Mouse (Mus musculus): ENCODE results near the gene Gm26938.

Gene Gm26938

DNA sequence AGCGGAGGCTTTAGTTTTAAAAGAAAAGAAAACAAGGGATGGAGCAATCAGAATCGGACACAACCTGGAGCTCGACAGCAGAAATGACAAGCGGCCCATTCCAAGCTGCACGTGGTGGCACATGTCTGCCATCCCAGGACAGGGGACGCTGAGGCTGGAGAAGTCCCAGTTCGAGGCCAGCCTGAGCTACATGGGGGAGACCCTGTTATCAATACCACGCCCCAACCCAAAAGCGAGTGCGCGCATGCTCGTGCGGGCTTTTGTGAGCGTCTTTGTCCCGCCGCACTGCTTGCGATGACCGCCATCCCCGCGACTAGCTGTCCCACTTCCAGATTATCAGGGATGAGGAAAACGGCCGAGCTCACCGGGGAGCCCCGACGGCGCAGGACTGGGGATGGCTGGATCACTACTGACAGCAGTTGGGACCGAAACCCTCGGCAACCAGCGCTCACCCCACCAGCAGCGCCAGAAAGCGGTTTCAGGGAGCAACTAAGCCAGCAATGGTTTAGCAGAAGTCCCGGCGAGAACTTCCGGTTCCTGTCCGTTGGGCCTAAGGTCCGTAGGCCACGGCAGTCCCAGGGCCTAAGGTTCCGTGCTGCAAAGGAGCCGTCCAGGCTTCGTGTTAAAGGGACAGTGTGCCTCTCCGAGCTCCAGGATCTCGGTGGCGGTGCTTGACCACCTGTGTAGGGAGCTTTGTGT lies at the start of gene Gm26938, which contains the start of gene Psmg3:
Gm26938 (minus strand) TSS at position 51 of the 699 bp plus-strand sequence.
Psmg3 (minus strand) TSS at position 529 of the 699 bp plus-strand sequence.
- DNase-seq (ENCODE audit: low spot score), result peak; percentile 75

DNA sequence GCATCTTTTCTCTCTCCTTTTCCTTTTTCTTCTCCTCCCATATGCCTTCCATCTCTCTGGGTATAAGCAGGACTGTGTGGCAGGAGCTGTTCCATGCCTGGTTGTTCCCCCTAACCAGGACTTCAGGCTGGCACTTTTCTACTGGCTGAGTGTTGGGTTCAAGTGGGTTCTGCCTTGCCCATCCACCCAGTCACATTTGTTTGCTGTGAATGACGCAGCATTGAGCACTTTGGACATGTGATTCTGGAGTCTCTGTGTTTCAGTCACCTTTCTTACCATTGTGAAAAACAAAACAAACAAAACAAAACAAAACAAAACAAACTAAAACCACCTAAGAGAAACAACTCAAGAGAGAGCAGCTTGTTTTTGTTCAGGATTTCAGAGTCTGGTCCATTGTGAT lies 45.3 kb upstream of the Gm26938 start:
- DNase-seq (ENCODE audit: low spot score), result no peak

DNA sequence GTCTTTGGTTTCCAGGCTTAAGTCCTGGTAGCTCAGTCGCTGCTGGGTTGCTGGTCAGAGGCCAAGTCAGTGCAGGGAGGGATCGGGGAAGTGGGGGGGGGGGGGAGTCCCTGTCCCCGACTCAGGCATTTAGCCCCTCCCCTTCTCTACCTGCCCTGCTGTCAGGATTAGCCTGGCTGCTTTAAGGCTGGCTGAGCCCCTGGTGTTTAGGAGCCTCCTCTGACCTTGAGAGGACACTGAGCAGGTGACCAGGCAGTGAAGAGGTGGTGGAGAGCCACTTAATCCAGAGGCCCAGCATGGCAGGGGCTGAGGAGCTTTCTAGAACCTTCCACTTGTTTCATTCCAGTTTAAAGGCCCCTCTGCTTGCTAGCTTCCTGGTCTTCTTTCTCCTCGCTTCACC lies 44.7 kb upstream of the Gm26938 start:
- DNase-seq (ENCODE audit: low spot score), result no peak

DNA sequence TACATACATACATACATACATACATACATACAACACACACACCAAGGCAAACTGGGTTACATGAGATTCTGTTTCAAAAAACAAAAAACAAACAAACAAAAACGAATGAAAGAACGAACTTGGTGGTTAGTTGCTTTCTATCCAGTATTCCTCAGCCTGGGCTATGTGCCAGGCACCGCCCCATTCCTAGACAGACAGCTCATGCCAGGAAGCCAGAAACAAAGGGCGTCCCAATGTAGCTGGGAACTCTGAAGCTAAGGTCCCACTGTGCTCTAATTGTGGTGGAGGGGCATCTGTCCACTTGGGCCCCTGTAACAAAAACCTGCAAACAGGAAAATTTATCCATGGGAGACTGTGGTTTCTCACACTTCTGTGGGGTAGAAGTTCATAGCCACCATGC lies 36.6 kb upstream of the Gm26938 start:
- peak; percentile 26 for DNase-seq (ENCODE audit: low spot score)

DNA sequence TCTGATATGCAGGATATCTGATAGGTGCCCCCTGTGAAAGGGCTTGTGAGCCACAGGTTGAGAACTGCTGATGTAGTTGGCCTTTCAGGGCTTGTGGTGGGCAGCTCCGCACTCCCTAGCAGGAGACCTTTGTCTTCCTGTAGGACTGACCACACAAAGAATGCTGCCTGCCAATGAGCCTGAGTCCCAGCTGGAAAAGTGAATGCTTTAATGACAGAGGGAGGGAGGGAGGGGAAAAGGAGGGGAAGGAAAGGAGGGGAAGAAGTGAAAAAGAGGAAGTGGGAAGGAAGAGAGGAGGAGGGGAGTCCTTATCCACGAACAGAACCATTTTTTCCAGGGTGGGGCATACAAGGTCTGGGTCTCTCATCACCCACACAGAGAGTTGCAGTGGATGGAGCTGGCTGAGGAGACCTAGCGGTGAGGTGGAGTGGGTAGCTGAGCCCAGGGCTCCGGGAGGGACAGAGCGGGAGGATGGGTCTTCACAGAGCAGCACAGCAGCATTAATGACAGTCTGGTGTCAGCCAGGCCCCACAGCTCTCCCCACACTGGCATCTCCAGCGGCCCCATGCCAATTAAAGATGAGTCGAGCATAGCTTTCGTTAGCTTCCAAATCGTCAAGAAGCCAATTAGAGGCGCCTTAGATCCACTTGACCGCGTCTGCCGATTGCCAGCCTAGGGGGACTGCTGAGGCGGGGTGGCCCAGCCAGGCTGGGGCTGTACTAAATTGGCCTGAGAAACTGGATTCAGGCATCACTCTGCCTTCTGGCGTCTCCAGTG lies 34.3 kb upstream of the Gm26938 start:
- DNase-seq (ENCODE audit: low spot score), result no peak

DNA sequence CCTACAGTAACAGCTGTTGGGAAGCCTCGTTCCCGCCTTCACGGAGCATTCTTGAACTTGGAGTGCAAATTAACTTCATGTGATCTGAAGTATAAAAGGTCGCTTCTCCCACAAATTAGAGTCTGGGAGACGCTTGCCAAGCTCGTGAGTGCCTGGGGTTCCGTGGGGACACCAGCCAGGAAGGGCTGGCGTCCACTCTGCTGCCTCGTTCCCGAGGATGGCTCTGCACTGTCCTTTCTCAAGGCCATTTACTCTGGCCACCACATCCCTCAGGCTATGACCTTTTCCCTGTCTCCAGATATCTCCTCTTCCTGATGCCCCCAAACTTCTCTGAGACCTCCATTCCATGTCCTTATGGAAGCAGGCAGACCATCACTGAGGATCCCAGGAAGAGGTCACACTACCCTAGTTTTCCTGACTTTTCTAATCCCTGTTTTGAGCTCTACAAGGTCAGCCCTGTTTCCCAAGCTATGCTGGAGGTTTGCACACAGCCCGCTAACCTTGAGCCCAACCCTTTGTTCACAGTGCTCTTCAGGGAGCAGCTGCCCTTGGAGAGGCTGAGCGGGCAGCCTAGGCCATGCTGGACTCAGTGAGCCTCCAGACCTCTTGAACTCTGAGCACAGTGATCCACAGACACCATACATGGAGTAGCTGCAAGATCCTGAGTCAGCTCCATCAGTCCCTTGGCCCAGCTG lies 23.6 kb upstream of the Gm26938 start:
- DNase-seq (ENCODE audit: low spot score), result peak; percentile 64

DNA sequence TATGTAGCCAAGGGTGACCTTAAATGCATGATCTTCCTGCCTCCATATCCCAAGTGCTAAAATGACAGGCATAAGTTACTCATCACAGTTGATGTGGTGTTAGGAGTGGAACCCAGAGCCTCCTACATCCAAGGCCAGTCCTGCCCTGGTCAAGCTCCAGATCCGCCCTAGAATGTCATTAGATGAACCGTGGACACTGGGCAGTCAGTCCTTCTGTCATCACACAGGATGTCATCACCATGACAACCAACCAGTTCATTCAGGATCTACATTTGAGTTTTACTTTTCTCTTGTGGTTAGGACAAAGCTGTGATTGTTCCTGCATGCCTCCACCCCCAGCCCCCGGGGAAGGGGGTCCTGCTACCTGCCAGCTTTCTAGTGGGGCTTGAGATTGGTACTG lies 12.9 kb upstream of the Gm26938 start:
- no peak for DNase-seq (ENCODE audit: low spot score)

DNA sequence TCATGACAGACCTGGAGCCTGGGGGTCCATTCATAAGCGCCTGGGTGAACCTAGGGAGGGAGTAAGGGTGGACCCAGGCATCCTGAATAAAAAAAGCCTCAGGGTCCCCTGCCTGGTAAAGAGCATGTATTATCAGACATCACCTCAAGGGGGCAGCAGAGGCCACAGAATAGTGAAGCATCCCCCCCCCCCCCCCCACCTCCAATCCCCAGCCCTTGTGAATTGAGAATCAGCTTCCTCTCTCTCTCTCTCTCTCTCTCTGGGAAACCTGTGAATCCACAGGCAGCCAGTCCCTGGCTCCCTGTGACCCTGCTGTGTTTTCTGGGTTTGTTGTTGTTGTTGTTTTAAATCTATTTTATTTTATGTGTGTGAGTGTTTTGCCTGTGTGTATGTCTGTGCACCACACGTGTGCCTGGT lies 12.3 kb upstream of the Gm26938 start:
- DNase-seq (ENCODE audit: low spot score), result no peak

DNA sequence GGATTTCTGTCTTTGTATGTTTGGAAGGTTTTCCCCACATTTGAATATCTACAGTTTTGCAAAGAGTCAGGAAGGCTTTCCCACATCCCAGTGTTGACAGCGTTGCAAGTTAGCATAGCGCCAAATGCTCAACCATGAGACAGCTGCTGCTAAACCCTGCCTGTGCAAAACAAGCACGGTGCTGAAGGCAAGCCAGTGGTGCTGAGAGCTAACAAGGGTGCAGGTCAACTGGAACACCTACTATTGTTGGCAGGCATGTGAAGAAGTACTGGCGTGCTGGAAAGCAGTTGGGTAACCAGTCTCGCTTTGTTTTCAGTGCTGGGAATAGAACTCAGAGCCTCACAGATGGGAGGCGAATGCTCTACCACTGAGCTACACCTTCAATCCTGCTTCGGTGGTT lies 9.5 kb upstream of the Gm26938 start:
- no peak for DNase-seq (ENCODE audit: low spot score)

DNA sequence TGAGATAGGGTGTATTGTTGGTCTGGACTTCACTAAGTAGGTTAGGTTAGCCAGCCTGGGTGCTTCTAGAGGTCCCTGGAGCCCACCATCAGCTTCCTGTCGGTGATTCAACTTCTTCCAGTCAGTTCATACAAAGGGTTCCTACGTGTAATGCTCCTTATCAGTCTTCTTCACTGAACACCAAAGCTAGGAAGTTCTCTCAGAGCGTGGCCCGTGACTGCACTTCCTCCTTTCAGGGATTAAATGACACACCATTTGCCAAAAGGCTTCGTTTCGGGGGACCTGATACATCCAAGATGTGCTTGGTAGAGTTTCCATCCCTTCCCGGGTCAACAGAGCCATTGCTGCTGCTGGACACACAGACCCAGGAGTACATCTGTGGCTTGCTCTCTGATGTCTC lies 5.9 kb upstream of the Gm26938 start:
- no peak for DNase-seq (ENCODE audit: low spot score)

DNA sequence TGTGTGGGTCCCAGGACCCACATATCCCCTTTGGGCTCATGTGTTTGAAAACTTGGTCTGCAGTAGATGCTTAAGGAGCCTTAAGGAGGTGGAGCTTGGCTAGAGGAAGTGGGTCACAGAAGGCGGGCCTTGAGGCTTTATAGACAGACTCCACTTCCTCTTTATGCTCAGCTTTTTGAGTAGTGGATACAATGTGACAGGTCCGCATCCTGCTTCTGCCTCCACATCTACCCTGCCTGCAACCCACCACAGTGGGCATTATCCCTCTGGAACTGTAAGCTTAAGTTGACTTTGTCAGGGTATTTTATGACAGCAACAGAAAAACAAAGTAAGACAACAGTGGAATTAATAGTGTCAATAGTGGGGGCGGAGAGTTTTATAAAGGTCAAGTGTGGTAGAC lies 4.5 kb upstream of the Gm26938 start:
- DNase-seq (ENCODE audit: low spot score), result no peak

DNA sequence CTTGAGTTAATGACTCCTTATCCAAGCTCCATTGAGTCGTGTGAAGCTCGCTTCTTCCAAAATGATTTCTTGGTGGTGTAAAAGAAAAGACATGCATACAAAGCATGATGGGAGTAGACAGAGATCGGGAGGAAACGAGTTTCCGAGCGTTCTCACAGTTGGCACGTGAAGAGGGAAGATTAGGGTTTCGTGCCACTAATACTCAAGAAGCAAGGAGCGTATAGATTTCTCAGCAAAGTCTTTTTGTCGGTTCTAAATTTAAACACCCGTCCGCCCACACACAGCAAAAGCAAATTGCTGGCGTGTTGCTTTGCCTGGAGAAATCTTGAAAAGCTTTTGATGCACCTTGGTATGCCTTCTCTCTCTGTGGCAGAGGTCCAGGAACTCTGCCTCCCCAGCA lies 3.2 kb upstream of the Gm26938 start:
- DNase-seq (ENCODE audit: low spot score), result no peak

DNA sequence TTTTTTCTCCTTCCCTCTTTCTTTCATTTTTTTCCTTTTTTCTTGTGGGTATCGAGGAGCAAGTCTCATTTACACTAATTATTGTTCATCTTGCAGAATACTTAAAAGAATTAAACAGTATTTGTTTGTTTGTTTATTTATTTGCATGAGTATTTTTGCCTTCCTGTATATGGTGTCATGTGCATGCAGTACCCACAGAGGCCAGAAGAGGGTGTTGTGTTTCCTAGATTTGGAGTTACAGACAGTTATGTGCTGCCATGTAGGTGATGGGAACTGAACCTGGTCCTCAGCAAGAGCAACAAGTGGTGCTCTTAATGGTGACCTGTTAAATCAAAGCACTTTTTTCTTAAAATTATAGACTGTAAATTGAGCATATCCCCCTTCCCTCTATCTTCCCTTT lies 1.4 kb upstream of the Gm26938 start:
- no peak for DNase-seq (ENCODE audit: low spot score)

DNA sequence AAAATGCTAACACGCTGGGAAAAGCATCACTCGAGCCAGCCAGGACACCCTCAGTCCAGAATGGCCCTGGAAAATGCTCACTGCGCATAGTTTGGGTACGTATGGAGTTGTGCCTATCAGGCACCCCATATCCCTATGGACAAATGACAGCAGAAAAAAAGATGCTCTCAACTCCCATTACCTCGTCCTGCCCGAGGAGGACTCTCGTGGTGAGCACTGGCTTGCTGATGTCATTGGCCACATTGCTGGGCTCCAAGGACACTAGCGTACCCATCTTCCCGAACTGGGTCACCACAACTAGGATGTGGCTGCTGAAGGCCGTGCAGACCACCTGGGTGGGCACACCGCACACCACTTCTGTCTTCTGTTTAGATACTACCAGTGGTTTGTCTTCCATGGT lies 260 bp downstream of the Gm26938 start:
- DNase-seq (ENCODE audit: low spot score), result no peak

DNA sequence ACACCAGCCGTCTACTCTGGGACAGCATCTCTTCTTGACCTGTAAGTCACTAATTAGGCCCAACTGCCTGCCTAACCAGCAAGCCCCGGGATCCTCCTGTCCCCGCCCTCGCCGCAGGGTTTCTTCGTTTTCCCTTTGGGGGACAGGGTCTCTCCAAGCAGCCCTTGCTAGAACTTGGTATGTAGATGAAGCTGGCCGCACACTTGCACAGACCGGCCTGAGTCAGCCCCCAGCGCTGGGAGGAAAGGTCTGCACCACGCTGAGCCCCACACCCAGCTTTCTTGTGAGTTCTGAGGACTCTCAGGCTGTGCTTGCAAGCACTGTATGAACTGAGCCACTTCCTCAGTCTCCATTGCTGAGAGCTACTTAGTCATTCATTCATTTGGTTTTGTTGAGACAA lies 1.7 kb downstream of the Gm26938 start:
- no peak for DNase-seq (ENCODE audit: low spot score)

DNA sequence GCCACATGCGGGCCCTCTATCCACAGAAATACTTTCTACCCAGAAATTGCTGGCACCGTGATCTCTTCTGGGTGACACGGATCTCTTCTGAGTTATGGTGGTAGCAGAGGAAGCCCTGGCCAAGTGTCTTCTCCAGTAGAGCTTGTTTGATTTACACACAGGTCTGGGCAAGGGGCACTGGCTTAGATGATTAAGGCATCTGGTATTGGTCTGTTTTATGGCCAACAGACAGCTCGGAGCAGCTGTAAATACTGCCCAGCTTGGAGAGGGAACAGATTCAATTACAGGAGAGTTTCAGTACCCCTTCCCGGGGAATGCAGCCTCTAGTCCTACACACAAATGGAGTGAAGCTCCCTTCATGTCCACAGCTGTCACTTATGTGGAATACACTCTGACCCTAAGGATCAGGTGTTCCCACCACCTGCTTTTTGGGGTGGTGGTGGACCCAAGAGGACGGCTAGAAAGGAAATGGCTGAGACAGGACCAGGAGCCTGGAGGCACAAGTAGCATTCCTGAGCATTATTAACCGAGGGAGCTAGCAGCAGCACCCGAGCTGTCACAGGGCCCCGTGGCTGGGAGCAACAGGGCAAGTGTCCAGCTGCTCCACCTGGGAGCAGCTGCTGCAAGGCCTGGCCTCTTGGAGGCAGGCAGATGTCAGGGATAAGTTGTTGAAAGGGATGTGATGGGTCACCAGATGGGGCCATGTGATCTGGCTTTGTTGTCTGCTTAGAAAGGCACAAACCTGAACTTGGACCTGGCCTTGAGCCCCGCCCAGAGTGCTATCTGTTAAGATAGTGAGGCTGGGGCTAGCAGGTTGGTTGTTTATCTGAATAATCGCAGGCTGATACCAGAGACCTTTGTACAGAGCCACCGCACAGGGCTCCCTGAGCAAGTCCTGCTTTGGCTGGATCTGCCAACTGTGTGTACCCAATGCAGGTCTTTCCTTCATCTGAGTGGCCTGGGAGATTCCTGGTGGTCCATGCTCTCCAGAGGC lies 4.4 kb downstream of the Gm26938 start:
- DNase-seq (ENCODE audit: low spot score), result no peak

DNA sequence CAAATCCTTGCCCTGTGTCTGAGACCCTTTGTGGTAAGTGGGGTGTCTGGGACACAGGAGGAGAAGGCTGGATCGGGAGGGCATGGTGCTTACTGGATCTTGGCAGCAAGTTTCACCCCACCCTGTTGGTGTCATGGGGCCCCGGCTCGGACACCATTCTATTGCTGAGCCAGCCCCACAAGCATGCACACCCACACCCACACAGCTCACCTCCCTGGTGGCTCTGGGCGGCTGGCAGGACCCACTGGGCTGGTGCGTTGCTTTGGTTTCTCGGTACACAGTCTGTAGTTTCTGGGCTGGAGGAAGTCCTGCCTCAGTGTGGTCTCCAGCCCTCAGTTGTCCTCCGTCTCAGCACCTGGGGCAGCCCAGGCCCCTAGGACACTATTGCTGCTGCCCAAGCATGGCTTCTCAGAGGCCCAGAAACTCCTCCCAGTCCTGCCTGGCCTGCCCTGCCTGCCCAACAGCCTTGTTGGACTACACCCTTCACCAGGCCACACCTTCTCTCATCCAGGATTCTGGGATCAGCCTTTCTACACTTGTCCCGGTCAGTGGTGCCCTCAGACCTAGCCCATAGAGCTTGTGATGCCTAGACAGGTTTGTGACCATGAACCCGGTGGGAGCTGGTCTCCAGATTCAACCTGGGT lies 6.5 kb downstream of the Gm26938 start, which contains the start of gene Tmem184a:
Tmem184a (minus strand) TSS at position 380 of the 644 bp plus-strand sequence.
- no peak for DNase-seq (ENCODE audit: low spot score)

DNA sequence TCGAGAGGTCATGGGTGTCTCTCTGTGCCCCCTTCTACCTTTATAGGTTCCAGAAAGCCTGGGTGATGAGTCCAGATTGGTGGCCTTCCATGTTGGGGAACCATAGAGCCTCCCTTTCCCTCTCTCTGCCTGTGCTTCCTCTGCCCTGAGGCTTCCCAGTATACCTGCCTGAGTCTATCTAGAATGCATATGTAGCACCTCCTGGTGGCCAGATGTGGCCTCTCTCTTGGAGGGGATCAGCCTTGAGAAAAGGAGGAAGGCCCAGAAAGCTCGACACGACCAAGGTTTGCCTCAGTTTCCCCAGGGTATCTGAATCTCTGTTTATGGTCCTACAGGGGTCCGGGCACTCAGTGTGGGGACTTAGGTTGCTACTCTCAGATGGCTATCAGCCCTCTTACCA lies 7.4 kb downstream of the Gm26938 start:
- DNase-seq (ENCODE audit: low spot score), result no peak

DNA sequence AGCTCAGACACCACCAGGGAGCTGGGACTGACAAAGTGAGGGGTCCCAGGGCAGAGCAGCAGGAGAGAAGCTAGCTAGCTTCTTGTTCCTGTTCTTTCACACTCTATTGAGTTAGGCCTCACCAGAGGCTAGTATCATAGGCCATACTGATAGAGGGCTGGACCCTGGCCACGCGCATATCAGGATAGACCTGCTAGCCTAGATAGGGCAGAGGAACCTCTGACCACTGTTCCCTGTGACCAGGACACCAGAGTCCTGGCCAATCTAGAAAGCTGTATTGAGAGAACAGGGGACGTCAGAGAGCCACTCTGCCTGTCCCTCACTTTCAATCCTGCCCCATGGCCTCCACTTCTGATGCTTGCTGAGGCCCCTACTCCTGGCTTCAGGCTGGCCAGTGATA lies 8.2 kb downstream of the Gm26938 start:
- no peak for DNase-seq (ENCODE audit: low spot score)

DNA sequence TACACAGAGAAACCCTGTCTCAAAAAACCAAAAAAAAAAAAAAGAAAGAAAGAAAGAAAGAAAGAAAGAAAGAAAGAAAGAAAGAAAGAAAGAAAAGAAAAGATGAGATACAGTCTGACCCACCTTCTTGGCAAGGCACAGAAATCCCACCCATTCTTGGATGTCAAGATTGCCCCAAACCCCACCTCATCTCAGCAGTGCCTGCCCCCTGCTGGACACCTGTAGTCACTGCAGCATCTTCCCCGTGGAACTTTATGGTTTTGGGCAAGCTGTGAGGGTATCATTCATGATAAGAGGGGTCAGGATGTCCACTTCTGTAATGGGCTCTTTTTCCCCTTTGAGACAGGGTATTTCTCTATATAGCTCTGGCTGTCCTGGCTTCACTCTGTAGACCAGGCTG lies 8.9 kb downstream of the Gm26938 start:
- no peak for DNase-seq (ENCODE audit: low spot score)

DNA sequence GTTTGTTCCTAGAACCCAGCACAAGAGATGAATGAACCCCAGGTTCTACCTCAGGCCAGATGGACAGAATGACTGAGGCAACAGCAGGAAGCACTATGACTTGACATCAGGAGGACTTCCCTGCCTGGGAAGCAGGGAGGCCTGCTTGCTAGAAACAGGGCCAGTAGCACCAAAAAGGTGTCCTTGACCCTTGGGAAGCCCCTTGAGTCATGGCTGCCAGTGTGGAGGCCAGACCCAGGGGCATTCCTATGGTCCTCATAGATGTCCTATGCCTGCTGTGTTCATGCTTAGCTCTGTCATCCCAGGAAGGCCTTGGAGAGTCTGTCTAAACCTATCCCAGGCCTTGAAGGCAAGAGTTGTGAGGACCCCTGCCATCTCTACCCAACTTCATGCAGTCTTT lies 9.8 kb downstream of the Gm26938 start:
- no peak for DNase-seq (ENCODE audit: low spot score)
